8 mouse cellular contexts compared by ENCODE assay signal in the genomic region with DNA sequence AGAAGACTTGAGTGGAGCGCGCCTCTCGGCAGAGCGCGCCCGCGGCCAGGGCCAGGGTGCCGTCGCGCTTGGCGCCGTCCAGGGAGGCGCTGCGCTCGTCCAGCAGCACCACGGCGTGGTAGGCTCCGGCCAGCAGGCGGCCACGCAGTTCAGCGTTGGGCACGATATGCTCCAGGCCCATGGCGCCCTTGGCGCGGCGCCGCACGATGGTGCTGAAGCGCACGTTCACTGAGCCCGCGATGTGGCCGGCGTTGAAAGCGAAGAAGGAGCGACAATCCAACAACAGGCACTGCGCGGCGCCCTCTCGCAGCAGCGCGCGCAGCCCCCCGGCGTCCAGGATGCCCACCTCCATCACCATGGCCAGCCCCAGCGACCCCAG. TPM values are rescaled to one million over a fixed set of nuclear protein-coding genes. Genes with fewer than 3 reads are reported as not detected.
DNase-seq lines count a peak whose midpoint lies in the region; ATAC-seq and TF ChIP-seq lines count a peak whose summit lies in the region.

No protein-coding gene starts in this region.

- peak; percentile 34 for DNase-seq in ES-E14 (ENCODE audit: low read depth, low spot score)
- DNase-seq in layer of hippocampus, postnatal 10 days (ENCODE audit: low spot score in 2 of 2): peak; percentile 81 to 85
- DNase-seq in lung, postnatal 4 days: peak; percentile 90 to 93
- DNase-seq in retina, postnatal 7 days (ENCODE audit: low read depth, low spot score): peak; percentile 78
- peak; percentile 76 for DNase-seq in urinary bladder, postnatal 25 days (ENCODE audit: low spot score)

- in situ Hi-C loops in ES-E14 (cut with MboI; ENCODE audit: low sequenced_read_pairs in 2 of 2, unreplicated experiment in 2 of 2): no loop called here

- peaks cover 7 to 44% of the 10 kb centered on the region in 2 experiments for H3K4me1 ChIP-seq in ES-E14 (ENCODE audit: control insufficient read depth in 2 of 2, insufficient read depth in 2 of 2, low read length in 2 of 2, poor library complexity in 1 of 2)
- H3K4me1 ChIP-seq in forebrain, embryonic 13.5 days: peaks cover 47% of the 10 kb centered on the region
- H3K4me1 ChIP-seq in hindbrain, embryonic 13.5 days (replicated peaks): peaks cover 53% of the 10 kb centered on the region

- WGBS in forebrain, embryonic 13.5 days: under 1% methylated on average over 41 of the region's 46 CpGs
- 0% methylated on average over 39 of the region's 46 CpGs for WGBS in hindbrain, embryonic 13.5 days

- H3K4me2 ChIP-seq in forebrain, embryonic 13.5 days: peak overlapping the region; percentile 89
- peak overlapping the region; percentile 88 for H3K4me2 ChIP-seq in hindbrain, embryonic 13.5 days

- peak overlapping the region; percentile 83 for H3K9ac ChIP-seq in ES-E14 (ENCODE audit: insufficient read depth, low read depth, low read length, poor library complexity, severe bottlenecking)
- H3K9ac ChIP-seq in forebrain, embryonic 13.5 days: peak overlapping the region; percentile 98
- H3K9ac ChIP-seq in hindbrain, embryonic 13.5 days: peak overlapping the region; percentile 93

- peak; percentile 20; the same call in 1 of the 2 replicates for ATAC-seq in cerebellum, adult (ENCODE audit: insufficient number of reproducible peaks, low FRiP score, low TSS enrichment)
- peak; percentile 52 for ATAC-seq in forebrain, embryonic 13.5 days
- peak; percentile 70 for ATAC-seq in hindbrain, embryonic 13.5 days (ENCODE audit: low FRiP score)

- no peaks in the 10 kb centered on the region for H3K27me3 ChIP-seq in forebrain, embryonic 13.5 days
- 0 out of 2 replicates have a peak, but pooled peaks cover 10% of the 10 kb centered on the region for H3K27me3 ChIP-seq in hindbrain, embryonic 13.5 days

- H3K27ac ChIP-seq in ES-E14 (ENCODE audit: insufficient read depth, low read depth, low read length, poor library complexity, severe bottlenecking): peak overlapping the region; percentile 58; the same call in 1 of the 2 replicates
- H3K27ac ChIP-seq in forebrain, embryonic 13.5 days: peak overlapping the region; percentile 98
- peak overlapping the region; percentile 99 for H3K27ac ChIP-seq in hindbrain, embryonic 13.5 days

- H3K4me3 ChIP-seq in ES-E14 (ENCODE audit: insufficient read depth in 1 of 2, low read depth in 1 of 2, low read length in 2 of 2, poor library complexity in 1 of 2, severe bottlenecking in 1 of 2): peak overlapping the region; percentile 87 to 96
- H3K4me3 ChIP-seq in forebrain, embryonic 13.5 days: peak overlapping the region; percentile 83
- peak overlapping the region; percentile 84 for H3K4me3 ChIP-seq in hindbrain, embryonic 13.5 days

- H3K9me3 ChIP-seq in ES-E14 (ENCODE audit: control insufficient read depth, insufficient read depth, low read depth, low read length): no peaks in the 10 kb centered on the region
- H3K9me3 ChIP-seq in forebrain, embryonic 13.5 days (replicated peaks): no peaks in the 10 kb centered on the region
- H3K9me3 ChIP-seq in hindbrain, embryonic 13.5 days: no peaks in the 10 kb centered on the region

- H3K36me3 ChIP-seq in ES-E14 (ENCODE audit: control insufficient read depth, insufficient read depth, low read length, poor library complexity, severe bottlenecking): peaks cover 14% of the 10 kb centered on the region
- H3K36me3 ChIP-seq in forebrain, embryonic 13.5 days (ENCODE audit: poor library complexity, severe bottlenecking): peaks cover 14% of the 10 kb centered on the region
- peaks cover 4% of the 10 kb centered on the region for H3K36me3 ChIP-seq in hindbrain, embryonic 13.5 days

TF ChIP-seq in ES-E14, 5 proteins besides CTCF, POLR2A, EP300 and RAD21:
- TF ChIP-seq ZNF384 (IDR thresholded peaks at IDR 0.05; ENCODE audit: low read depth, low read length): no peak
- no peak for TF ChIP-seq MAFK (IDR thresholded peaks at IDR 0.05; ENCODE audit: insufficient read depth, low read depth, low read length)
- no peak for TF ChIP-seq ZC3H11A (IDR thresholded peaks at IDR 0.05; ENCODE audit: borderline replicate concordance, low read depth, low read length)
- TF ChIP-seq HCFC1 (IDR thresholded peaks at IDR 0.05; ENCODE audit: borderline replicate concordance, insufficient read depth, low read length): no peak; the same call in 1 of the 2 replicates
- TF ChIP-seq CHD2 (IDR thresholded peaks at IDR 0.05; ENCODE audit: low read depth, low read length): no peak

RNA-seq across cellular contexts. Expression of a gene that starts 53.3 kb away (rescaled TPM):
- 97.5 and 142 TPM in 2 replicates for total RNA-seq in ES-E14 (2012; rRNA removed)
- 95.9 and 109 TPM in 2 replicates for polyA plus RNA-seq in forebrain, embryonic 13.5 days (2015; fragmentation: Nextera tagmentation; extraction: Ambion mirVana)
- 86.8 and 90.1 TPM in 2 replicates for polyA plus RNA-seq in hindbrain, embryonic 13.5 days (2015; fragmentation: Nextera tagmentation; extraction: Ambion mirVana)
- total RNA-seq in layer of hippocampus, postnatal 10 days (2021): 100 to 1,000 TPM; 128 to 155 TPM

RNA-seq across cellular contexts. Expression of a gene that starts 54.0 kb away (rescaled TPM):
- total RNA-seq in ES-E14 (2012; rRNA removed): 20.0 and 21.2 TPM in 2 replicates
- polyA plus RNA-seq in forebrain, embryonic 13.5 days (2015; fragmentation: Nextera tagmentation; extraction: Ambion mirVana): 39.4 and 40.2 TPM in 2 replicates
- 34.5 and 35.5 TPM in 2 replicates for polyA plus RNA-seq in hindbrain, embryonic 13.5 days (2015; fragmentation: Nextera tagmentation; extraction: Ambion mirVana)
- total RNA-seq in layer of hippocampus, postnatal 10 days (2021): 10 to 100 TPM; 15.3 to 16.1 TPM

Comparison
In these comparisons a context has a peak if more than half of its experiments do, and no peak if none do; other contexts are left out.
1. Peak in every context shown above with its lines: DNase-seq, ATAC-seq, H3K4me3 ChIP-seq and H3K27ac ChIP-seq.
2. DNase-seq: peak in every context shown above with its lines; median percentile 92 in lung, postnatal 4 days; 83 in layer of hippocampus, postnatal 10 days; 78 in retina, postnatal 7 days; 76 in urinary bladder, postnatal 25 days; 34 in ES-E14.
3. ATAC-seq: peak in every context shown above with its lines; median percentile 70 in hindbrain, embryonic 13.5 days; 52 in forebrain, embryonic 13.5 days; 20 in cerebellum, adult.